Mouse (Mus musculus) testis, adult 2 months (tissue): Measurements from ENCODE around the gene Eva1c. TPM values are rescaled to one million over a fixed set of nuclear protein-coding genes. Genes with fewer than 3 reads are reported as not detected.

Experiments used
- H3K27ac ChIP-seq: fragments of 200-500 bp; 2 replicates; pipeline ENCODE4 v1.5.1; 2012; ENCODE audit warnings: low read depth, low read length; ENCODE audit not compliant: control insufficient read depth, insufficient read depth
- H3K27me3 ChIP-seq: fragments of 200-500 bp; 2 replicates; pipeline ENCODE4 v1.6.1; 2012; ENCODE audit warnings: mild to moderate bottlenecking, low read length, moderate library complexity; ENCODE audit not compliant: control insufficient read depth, insufficient read depth
- H3K36me3 ChIP-seq: fragments of 200-500 bp; 2 replicates; pipeline ENCODE4 v1.6.1; 2012; ENCODE audit warnings: mild to moderate bottlenecking, low read length; ENCODE audit not compliant: control insufficient read depth, insufficient read depth
- H3K4me1 ChIP-seq: fragments of 200-500 bp; 2 replicates; pipeline ENCODE4 v1.6.1; 2012; ENCODE audit warnings: low read length; ENCODE audit not compliant: control insufficient read depth, insufficient read depth
- H3K4me3 ChIP-seq: fragments of 200-500 bp; 2 replicates; pipeline ENCODE4 v1.5.1; 2012; ENCODE audit warnings: low read depth, mild to moderate bottlenecking, low read length, moderate library complexity, mixed read lengths; ENCODE audit not compliant: control insufficient read depth
- CTCF ChIP-seq: fragments of 200-500 bp; IDR thresholded peaks from 2 replicates; pipeline ENCODE4 v1.5.1; 2012; ENCODE audit warnings: low read depth, mild to moderate bottlenecking, inconsistent platforms, low read length, moderate library complexity; ENCODE audit not compliant: control insufficient read depth, insufficient read depth, insufficient replicate concordance
- POLR2A ChIP-seq: fragments of 200-500 bp; IDR thresholded peaks from 2 replicates; pipeline ENCODE4 v1.6.1; 2012; ENCODE audit warnings: low read depth, mild to moderate bottlenecking, inconsistent platforms, low read length, moderate library complexity; ENCODE audit not compliant: control insufficient read depth
- polyA plus RNA-seq: library from polyadenylated mRNA; depleted of rRNA; stranded (reverse); fragments of >200 nt; gene quantifications from 2 replicates; pipeline ENCODE4 v1.2.3, GENCODE M21; 2012

Gene Eva1c
- polyA plus RNA-seq, 1 experiment, result 40.0 TPM

DNA sequence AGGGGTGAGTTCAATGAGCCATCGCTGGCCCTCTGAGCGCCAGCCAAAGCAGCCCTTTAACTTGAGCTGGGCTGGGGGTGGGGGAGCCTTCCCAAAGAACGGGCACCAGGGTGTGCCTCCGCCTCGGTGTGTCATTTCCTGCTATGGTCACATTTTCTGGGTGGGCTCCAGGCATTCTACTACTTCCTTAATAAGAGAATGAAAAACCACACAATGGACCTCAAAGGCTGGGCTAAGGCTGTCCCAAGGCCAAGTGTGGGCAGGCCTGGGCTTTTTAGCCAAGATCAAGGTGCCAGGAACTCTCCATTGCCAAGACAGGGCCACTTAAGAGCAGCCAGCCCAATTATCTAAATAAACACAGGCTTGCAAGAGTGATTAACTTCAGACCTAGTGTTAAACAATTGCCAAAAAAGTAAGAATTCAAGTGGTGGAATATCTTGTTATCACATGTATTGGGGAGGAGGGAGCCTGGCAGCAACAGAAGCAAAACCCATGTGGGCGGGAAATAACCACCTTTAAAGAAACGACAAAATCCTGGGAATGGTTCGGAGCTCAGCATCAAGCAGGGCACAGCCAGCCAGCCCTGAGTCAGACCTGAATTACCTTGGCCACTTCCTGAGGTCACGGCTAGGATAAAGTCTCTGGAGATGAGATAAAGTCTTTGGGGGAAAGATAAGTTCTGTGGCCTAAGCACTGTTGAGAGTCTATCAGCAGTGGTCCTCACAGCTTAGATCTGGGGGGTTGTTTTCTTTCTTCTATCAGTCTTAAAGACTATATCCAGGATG lies 59.5 kb downstream of the Eva1c start:
- TF ChIP-seq CTCF (no peak), POLR2A (no peak)
- no peaks in the 10 kb centered on the region for H3K27me3 ChIP-seq
- no peaks in the 10 kb centered on the region for H3K36me3 ChIP-seq
- no peak overlapping the region for H3K4me3 ChIP-seq
- H3K27ac ChIP-seq, result no peak overlapping the region
- H3K4me1 ChIP-seq, result peaks cover 12% of the 10 kb centered on the region

DNA sequence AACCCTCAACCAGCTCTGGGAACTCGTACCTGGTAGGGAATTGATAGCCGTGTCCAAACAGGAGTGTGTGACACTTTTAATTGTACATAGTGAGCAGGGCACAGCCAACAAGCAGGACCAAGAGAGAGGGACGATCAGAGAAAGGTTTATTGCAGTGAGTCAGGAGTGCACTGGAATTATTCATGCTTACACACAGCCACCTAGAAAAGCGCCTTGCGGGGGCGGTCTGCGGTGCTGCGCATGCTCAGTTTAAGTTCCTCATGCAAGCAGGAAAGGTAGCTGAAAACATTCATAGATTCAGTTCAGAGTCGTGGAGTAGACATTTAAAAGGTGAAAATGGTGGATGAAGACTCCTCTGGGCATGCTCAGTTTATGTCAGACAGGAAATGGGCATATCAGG lies 64.2 kb downstream of the Eva1c start:
- Histone ChIP-seq H3K27ac (no peak overlapping the region), H3K27me3 (no peaks in the 10 kb centered on the region), H3K4me3 (no peak overlapping the region), H3K4me1 (peaks cover 4% of the 10 kb centered on the region), H3K36me3 (no peaks in the 10 kb centered on the region)
- TF ChIP-seq CTCF, result no peak
- TF ChIP-seq POLR2A, result no peak

DNA sequence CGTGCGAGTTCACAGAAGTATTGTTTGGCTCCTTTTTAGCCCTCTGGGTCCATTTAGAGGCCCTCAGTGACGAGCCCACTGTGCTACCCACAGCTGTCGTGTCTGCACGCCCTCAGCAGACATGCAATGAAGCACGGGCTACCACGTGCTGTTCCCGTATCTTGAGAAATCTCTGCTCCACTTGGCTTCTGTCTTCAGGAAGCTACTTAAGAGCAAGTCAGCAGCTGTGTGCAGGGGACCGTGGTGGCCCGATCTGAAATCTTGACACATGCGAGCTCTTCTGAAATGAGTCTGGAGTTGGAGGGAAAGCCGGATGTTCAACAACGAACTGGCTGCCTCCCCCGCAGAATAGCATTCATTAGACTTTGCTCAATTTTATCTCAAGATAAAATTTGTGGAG lies 65.1 kb downstream of the Eva1c start:
- Histone ChIP-seq H3K36me3 (no peaks in the 10 kb centered on the region), H3K27me3 (no peaks in the 10 kb centered on the region), H3K4me1 (no peaks in the 10 kb centered on the region; the same call in 1 of the 2 replicates), H3K27ac (no peak overlapping the region), H3K4me3 (no peak overlapping the region)
- TF ChIP-seq POLR2A (no peak), CTCF (no peak)

DNA sequence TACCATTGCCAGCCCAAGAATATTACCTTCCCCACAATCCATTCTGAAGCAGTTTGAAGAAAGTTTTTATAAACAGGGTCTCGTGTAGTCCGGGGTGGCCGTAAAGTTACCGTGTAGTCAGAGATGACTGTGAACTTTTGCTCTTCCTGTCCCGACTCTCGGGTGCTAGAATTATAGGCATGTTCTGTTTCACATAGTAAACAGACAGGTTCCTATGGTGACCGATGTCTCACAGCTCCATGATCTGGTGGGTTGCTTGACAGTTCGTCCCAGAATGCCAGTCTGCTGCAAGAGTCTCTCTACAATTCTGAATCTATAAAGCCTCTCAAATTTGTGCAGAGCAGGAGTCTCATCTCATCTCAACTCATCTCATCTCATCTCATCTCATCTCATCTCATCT lies 65.6 kb downstream of the Eva1c start:
- Histone ChIP-seq H3K4me3 (no peak overlapping the region), H3K27ac (no peak overlapping the region), H3K4me1 (no peaks in the 10 kb centered on the region; the same call in 1 of the 2 replicates), H3K27me3 (no peaks in the 10 kb centered on the region), H3K36me3 (no peaks in the 10 kb centered on the region)
- TF ChIP-seq CTCF (no peak), POLR2A (no peak)

DNA sequence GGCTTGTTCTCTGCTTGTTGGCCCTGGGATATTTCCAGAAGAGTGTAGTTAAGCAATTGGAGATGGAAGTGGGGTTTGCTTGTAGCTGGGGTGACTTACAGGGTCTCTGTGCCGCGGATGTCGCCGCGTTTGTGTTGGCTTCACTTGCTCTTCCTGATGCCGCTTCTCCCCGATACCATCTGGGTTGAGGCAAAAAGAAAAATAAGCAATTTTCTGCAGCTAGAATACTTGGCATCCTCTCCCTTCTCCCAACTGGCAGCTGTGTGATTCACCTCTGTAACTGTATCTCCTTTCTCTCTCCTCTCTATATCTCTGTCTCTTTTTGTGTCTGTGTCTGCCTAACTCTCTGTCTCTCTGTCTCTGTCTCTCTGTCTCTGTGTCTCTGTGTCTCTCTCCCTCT lies 66.5 kb downstream of the Eva1c start:
- no peaks in the 10 kb centered on the region; the same call in 1 of the 2 replicates for H3K4me1 ChIP-seq
- no peaks in the 10 kb centered on the region for H3K36me3 ChIP-seq
- no peak for TF ChIP-seq POLR2A
- no peak for TF ChIP-seq CTCF
- H3K4me3 ChIP-seq, result no peak overlapping the region
- H3K27ac ChIP-seq, result no peak overlapping the region
- H3K27me3 ChIP-seq, result no peaks in the 10 kb centered on the region

DNA sequence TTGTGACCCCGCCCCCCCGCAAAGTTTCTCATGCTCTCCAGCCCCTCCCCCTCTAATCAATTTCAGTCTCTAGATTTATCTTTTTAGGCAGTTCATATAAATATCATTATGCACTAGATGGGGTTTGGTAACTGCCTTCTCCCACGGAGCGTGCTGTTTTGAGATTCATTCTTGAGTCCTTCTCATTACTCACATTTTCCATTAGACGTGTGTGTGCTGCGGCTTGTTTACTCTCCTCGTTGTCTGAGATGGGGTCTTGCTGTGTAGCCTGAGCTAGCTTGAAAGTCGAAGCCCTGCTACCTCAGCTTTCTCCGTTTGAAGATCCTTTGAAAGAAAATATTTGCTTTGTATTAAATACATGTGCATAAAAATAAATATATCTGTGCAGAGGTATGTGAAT lies 67.3 kb downstream of the Eva1c start:
- H3K27me3 ChIP-seq, result no peaks in the 10 kb centered on the region
- no peak overlapping the region for H3K4me3 ChIP-seq
- no peak for TF ChIP-seq CTCF
- TF ChIP-seq POLR2A, result no peak
- no peaks in the 10 kb centered on the region for H3K36me3 ChIP-seq
- no peak overlapping the region for H3K27ac ChIP-seq
- H3K4me1 ChIP-seq, result no peaks in the 10 kb centered on the region; the same call in 1 of the 2 replicates

DNA sequence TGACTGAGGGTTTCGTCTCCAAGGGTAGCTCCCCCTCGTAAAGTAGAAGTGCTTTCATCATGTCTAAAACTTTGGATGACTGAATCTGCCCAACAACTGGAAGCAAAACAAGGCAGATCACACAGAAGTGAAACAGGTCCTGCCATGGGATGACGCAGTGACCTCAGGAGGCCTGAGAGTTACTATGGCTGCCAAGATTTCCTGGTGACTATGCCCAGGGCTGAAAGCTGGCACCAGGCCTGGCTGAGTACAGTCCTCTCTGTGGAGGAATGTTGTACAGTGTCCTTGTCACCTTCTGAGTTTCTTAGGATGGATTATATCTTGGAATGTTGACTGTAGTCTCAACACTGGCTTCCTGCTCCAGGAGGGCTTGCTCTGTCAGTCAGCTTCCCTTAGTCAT lies 71.1 kb downstream of the Eva1c start:
- TF ChIP-seq POLR2A, result no peak
- no peak for TF ChIP-seq CTCF
- Histone ChIP-seq H3K27ac (no peak overlapping the region), H3K36me3 (no peaks in the 10 kb centered on the region), H3K4me1 (no peaks in the 10 kb centered on the region), H3K4me3 (no peak overlapping the region), H3K27me3 (no peaks in the 10 kb centered on the region)
